24 mouse cellular contexts compared by ENCODE assay signal in genomic region chr13:19113034-19113922, GRCm38 (mm10).
DNase-seq lines count a peak whose midpoint lies in the region; ATAC-seq lines count a peak whose summit lies in the region.
"Had no signal": no experiment of that assay in that cellular context is flagged by ENCODE, and none has a peak within 500 bp of the region (broad histone marks: within the 10 kb centered on the region; RNA-seq: fewer than 3 reads in every experiment).

No protein-coding gene starts in this region.

- peak overlapping the region; percentile 3; the same call in 1 of the 2 replicates for H3K4me2 ChIP-seq in liver, embryonic 15.5 days
- H3K4me2 ChIP-seq: heart, embryonic 13.5 days; hindbrain, embryonic 15.5 days; limb, embryonic 15.5 days had no signal

- no peak overlapping the region for H3K9ac ChIP-seq in liver, embryonic 15.5 days
- H3K9ac ChIP-seq: heart, embryonic 13.5 days; hindbrain, embryonic 15.5 days; limb, embryonic 15.5 days had no signal

- no peaks in the 10 kb centered on the region for H3K9me3 ChIP-seq in liver, embryonic 15.5 days (replicated peaks)
- H3K9me3 ChIP-seq: heart, embryonic 13.5 days; hindbrain, embryonic 15.5 days; limb, embryonic 10.5 days; limb, embryonic 15.5 days had no signal

- no peaks in the 10 kb centered on the region for H3K27me3 ChIP-seq in liver, embryonic 15.5 days
- H3K27me3 ChIP-seq: heart, embryonic 13.5 days; hindbrain, embryonic 15.5 days; limb, embryonic 15.5 days; Patski had no signal

- DNase-seq in c-Kit-positive CD71-positive TER-119-negative erythroid progenitor cells, embryonic 14.5 days (ENCODE audit: low read depth) = peak; percentile 14
- peak; percentile 28 for DNase-seq in liver
- DNase-seq in cerebellum, adult 11 months = no peak
- no peak for DNase-seq in right cerebral cortex, postnatal 36 days (ENCODE audit: low spot score in 2 of 2)
- DNase-seq in urinary bladder, postnatal 36 days (ENCODE audit: low spot score in 2 of 2) = no peak
- DNase-seq: adrenal gland, postnatal 14 days; cerebellum, adult 2 months; cerebellum, postnatal 14 days; heart, adult 2 months; heart, postnatal 10 days; kidney, adult 18-20 months; kidney, postnatal 36 days; layer of hippocampus, adult 9-11 months; lung, postnatal 4 days; midbrain, embryonic 14.5 days had no signal

- H3K27ac ChIP-seq in liver, embryonic 15.5 days (replicated peaks) = peak overlapping the region; percentile 70
- H3K27ac ChIP-seq: heart, adult 2 months; heart, embryonic 13.5 days; hindbrain, embryonic 15.5 days; limb, embryonic 10.5 days; limb, embryonic 15.5 days had no signal

- no peaks in the 10 kb centered on the region for H3K36me3 ChIP-seq in liver, embryonic 15.5 days (replicated peaks)
- H3K36me3 ChIP-seq: heart, embryonic 13.5 days; limb, embryonic 10.5 days; limb, embryonic 15.5 days had no signal

- H3K4me3 ChIP-seq in liver, embryonic 15.5 days (replicated peaks) = no peak overlapping the region
- H3K4me3 ChIP-seq: heart, adult 2 months; heart, embryonic 13.5 days; hindbrain, embryonic 15.5 days; limb, embryonic 10.5 days; limb, embryonic 15.5 days had no signal

- ATAC-seq in liver, embryonic 15.5 days (ENCODE audit: insufficient read depth) = peak; percentile 90
- ATAC-seq in frontal cortex, adult (ENCODE audit: low TSS enrichment) = no peak
- ATAC-seq: forebrain, embryonic 16.5 days; inflammation-experienced regulatory T-cells, adult 6 months; Patski had no signal

- WGBS in liver, embryonic 15.5 days (ENCODE audit: insufficient replicate concordance) = 59% methylated on average over 14 of the region's 14 CpGs

- peaks cover 22% of the 10 kb centered on the region for H3K4me1 ChIP-seq in liver, embryonic 15.5 days (replicated peaks)
- H3K4me1 ChIP-seq: heart, embryonic 13.5 days; hindbrain, embryonic 15.5 days; limb, embryonic 10.5 days; limb, embryonic 15.5 days had no signal

Comparison
In these comparisons a context has a peak if more than half of its experiments do, and no peak if none do; other contexts are left out.
1. DNase-seq: peak in c-Kit-positive CD71-positive TER-119-negative erythroid progenitor cells, embryonic 14.5 days (single experiment) and liver (single experiment); none in cerebellum, adult 11 months (single experiment), right cerebral cortex, postnatal 36 days (0 of 2) and urinary bladder, postnatal 36 days (0 of 2).